Mouse (Mus musculus): ENCODE data around the gene Krtap6-1.
"Not testable (repeated sequence)": the region's sequence is repeated elsewhere in the genome, so short reads cannot be mapped to it uniquely, and the experiment has no call there.

Krtap6-1 gene

DNA sequence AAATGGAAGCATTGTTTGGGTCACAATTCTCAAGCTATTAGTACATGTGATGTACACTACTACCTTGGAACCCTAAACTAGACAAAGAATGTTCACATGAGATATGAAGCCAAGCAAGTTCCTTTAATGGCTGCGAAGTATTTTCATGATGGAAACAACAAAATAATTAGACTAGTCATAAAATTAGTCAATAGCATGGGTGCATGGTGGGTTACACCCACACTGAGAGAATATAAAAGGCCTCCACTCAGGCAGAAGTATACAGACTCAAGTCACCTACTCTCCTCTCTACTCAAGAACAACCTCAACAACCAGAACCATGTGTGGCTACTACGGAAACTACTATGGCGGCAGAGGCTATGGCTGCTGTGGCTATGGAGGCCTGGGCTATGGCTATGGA lies at the start of gene Krtap6-1:
Krtap6-1 (plus strand) TSS at position 301 of the 400 bp plus-strand sequence.
- CTCF ChIA-PET, POLR2A ChIA-PET: not testable (repeated sequence)

- ChIA-PET POLR2A (no interaction called here), CTCF (no interaction called here)
These were observed 20.8 kb upstream of the Krtap6-1 start, which contains the start of gene Krtap22-2 for GRCm38 (mm10) chr16:89010659-89011058. Gene Krtap22-2 (minus strand): TSS chr16:89010759.

- ChIA-PET POLR2A (no interaction called here), CTCF (no interaction called here)
These were observed 17.5 kb upstream of the Krtap6-1 start for GRCm38 (mm10) chr16:89013973-89014372.

- CTCF ChIA-PET, POLR2A ChIA-PET: not testable (repeated sequence)
These were observed 16.5 kb upstream of the Krtap6-1 start, which contains the start of gene Gm10229 for GRCm38 (mm10) chr16:89014984-89015383. Gene Gm10229 (plus strand): TSS chr16:89015284.

GRCm38 (mm10) chr16:89041372-89041771 lies 9.9 kb downstream of the Krtap6-1 start, which contains the start of gene Gm10228:
Gene Gm10228 (minus strand): TSS chr16:89041472.
- CTCF ChIA-PET, POLR2A ChIA-PET: not testable (repeated sequence)

DNA sequence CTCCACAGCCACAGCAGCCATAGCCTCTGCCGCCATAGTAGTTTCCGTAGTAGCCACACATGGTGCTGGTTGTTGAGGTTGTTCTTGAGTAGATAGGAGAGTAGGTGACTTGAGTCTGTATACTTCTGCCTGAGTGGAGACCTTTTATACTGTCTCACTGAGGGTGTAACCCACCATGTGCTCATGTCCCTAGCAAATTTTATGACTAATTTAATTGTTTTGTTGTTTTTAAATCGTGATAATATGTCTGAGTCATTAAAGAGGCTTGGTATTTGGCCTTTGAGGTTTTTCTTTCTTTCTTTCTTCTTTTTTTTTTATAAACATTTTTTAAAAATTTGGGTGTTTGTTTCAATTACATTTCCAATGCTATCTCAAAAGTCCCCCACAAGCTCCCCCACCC lies 16.3 kb downstream of the Krtap6-1 start, which contains the start of gene Krtap6-5:
Krtap6-5 (minus strand) TSS at position 101 of the 400 bp plus-strand sequence.
- ChIA-PET CTCF (no interaction called here), POLR2A (no interaction called here)

DNA sequence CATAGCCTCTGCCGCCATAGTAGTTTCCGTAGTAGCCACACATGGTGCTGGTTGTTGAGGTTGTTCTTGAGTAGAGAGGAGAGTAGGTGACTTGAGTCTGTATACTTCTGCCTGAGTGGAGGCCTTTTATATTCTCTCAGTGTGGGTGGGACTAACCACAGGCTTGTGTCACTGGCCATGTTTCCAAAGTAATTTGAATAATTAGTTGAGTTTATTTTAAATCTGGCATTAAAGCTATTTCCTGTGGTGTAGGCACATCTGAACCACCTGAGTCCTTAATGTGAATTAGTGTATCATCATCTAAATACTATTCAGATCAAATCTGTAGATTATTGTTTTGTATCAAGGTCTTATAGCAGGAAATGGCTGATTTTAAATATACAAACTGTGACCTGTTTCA lies 32.4 kb downstream of the Krtap6-1 start, which contains the start of gene 1110025L11Rik:
1110025L11Rik (minus strand) TSS at position 101 of the 400 bp plus-strand sequence.
- POLR2A ChIA-PET, CTCF ChIA-PET: not testable (repeated sequence)

GRCm38 (mm10) chr16:89071041-89071440 lies 39.5 kb downstream of the Krtap6-1 start:
- CTCF ChIA-PET, result not testable (repeated sequence)
- POLR2A ChIA-PET, result interaction anchor here in 1 of 4 experiments (0.5 kb wide), 1 partner anchor 324 kb away, joined by 3 read pairs; no protein-coding TSS in a partner anchor

Data from embryonic stem cell, embryonic (primary cell).